Mouse (Mus musculus) E14TG2a.4 (cell line): ENCODE measurements around the gene Atp7b.

Source experiments
- CTCF ChIP-seq: conservative IDR thresholded peaks from 2 replicates; pipeline ENCODE4 v1.5.1; 2014; ENCODE audit warnings: low read length
- POU5F1 ChIP-seq: IDR thresholded peaks from 2 replicates; pipeline ENCODE4 v1.6.1; 2014; ENCODE audit warnings: low read length, borderline replicate concordance

GRCm38 (mm10) chr8:22055492-22055877 lies 4.6 kb downstream of the Atp7b start:
- no peak for TF ChIP-seq CTCF
- no peak for TF ChIP-seq POU5F1
